Mouse (Mus musculus) MEL (cell line): Measurements from ENCODE around the gene Lsamp.

Experiments
- CTCF ChIP-seq, 3 experiments: IDR thresholded peaks in 2 of 3; conservative IDR thresholded peaks in 1 of 3; 2 replicates each; pipeline ENCODE4 v1.5.1; 2011 to 2012; ENCODE audit warnings: low read length in 3 of 3, low read depth in 2 of 3, mild to moderate bottlenecking in 2 of 3, improper control_type of control experiment in 1 of 3, inconsistent platforms in 1 of 3, mixed read lengths in 1 of 3, moderate library complexity in 1 of 3; ENCODE audit not compliant: control insufficient read depth in 1 of 3, insufficient read depth in 1 of 3, poor library complexity in 1 of 3, severe bottlenecking in 1 of 3
- E2F4 ChIP-seq: IDR thresholded peaks from 2 replicates; pipeline ENCODE4 v1.6.1; 2011; ENCODE audit warnings: low read depth, low read length, improper control_type of control experiment, borderline replicate concordance
- EP300 ChIP-seq, 2 experiments: IDR thresholded peaks; 2 replicates each; pipeline ENCODE4 v1.6.1; 2011; ENCODE audit warnings: improper control_type of control experiment in 2 of 2, low read length in 2 of 2, low read depth in 1 of 2, mild to moderate bottlenecking in 1 of 2
- GATA1 ChIP-seq: IDR thresholded peaks from 2 replicates; pipeline ENCODE4 v1.6.1; 2011; ENCODE audit warnings: low read depth, low read length, improper control_type of control experiment
- HCFC1 ChIP-seq: IDR thresholded peaks from 2 replicates; pipeline ENCODE4 v1.6.1; 2012; ENCODE audit warnings: low read depth, mild to moderate bottlenecking, inconsistent platforms, low read length, improper control_type of control experiment, moderate library complexity
- KAT2A ChIP-seq: conservative IDR thresholded peaks from 2 replicates; pipeline ENCODE4 v1.6.1; 2012; ENCODE audit warnings: low read depth, low read length, improper control_type of control experiment, inconsistent platforms
- MAX ChIP-seq: IDR thresholded peaks from 2 replicates; pipeline ENCODE4 v1.6.1; 2011; ENCODE audit warnings: low read length, improper control_type of control experiment
- MAZ ChIP-seq: IDR thresholded peaks from 2 replicates; pipeline ENCODE4 v1.6.1; 2012; ENCODE audit warnings: low read depth, mild to moderate bottlenecking, inconsistent platforms, low read length, improper control_type of control experiment
- MEF2A ChIP-seq: IDR thresholded peaks from 2 replicates; pipeline ENCODE4 v1.6.1; 2014; ENCODE audit warnings: low read depth, mild to moderate bottlenecking, inconsistent platforms, low read length, improper control_type of control experiment; ENCODE audit not compliant: poor library complexity, insufficient replicate concordance, severe bottlenecking; ENCODE audit errors: extremely low read depth
- NRF1 ChIP-seq: IDR thresholded peaks from 2 replicates; pipeline ENCODE4 v1.6.1; 2014; ENCODE audit warnings: low read depth, mild to moderate bottlenecking, inconsistent platforms, low read length, improper control_type of control experiment, moderate library complexity; ENCODE audit not compliant: poor library complexity, insufficient read depth, severe bottlenecking
- POLR2A ChIP-seq, 2 experiments: IDR thresholded peaks; 2 replicates each; pipeline ENCODE4 v1.6.1; 2011 to 2012; ENCODE audit warnings: low read length in 2 of 2, mild to moderate bottlenecking in 2 of 2, control low read depth in 1 of 2, improper control_type of control experiment in 1 of 2, low read depth in 1 of 2, moderate library complexity in 1 of 2; ENCODE audit not compliant: control insufficient read depth in 1 of 2, insufficient read depth in 1 of 2, poor library complexity in 1 of 2
- TAL1 ChIP-seq: IDR thresholded peaks from 2 replicates; pipeline ENCODE4 v1.6.1; 2012; ENCODE audit warnings: mild to moderate bottlenecking, inconsistent platforms, low read length, moderate library complexity, mixed read lengths
- ZKSCAN1 ChIP-seq: IDR thresholded peaks from 2 replicates; pipeline ENCODE4 v1.6.1; 2012; ENCODE audit warnings: low read depth, mild to moderate bottlenecking, inconsistent platforms, low read length, improper control_type of control experiment, moderate library complexity

DNA sequence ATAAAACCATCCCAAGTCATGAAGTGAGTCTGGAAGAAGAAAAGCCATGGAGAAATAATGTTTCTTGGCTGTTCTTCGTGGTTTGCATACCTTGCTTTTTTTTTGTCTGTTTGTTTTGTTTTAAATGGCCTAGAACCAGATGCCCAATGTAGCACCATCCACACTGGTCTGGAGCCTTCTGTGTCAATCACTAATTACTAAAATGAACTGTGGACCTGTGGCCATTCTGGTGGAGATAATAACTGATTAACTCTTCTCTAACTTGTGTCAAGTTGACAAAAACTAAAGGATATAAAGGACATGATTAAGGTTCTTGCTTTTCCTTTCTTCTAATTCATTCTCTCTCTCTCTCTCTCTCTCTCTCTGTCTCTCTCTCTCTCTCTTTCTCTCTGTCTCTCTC, 1359.3 kb downstream of the Lsamp start:
- TF ChIP-seq TAL1: no peak
- TF ChIP-seq KAT2A: no peak
- no peak for TF ChIP-seq ZKSCAN1
- no peak for TF ChIP-seq MEF2A
- TF ChIP-seq GATA1: no peak
- TF ChIP-seq CTCF (IDR thresholded peaks at IDR 0.05 in 2 of 3, conservative IDR thresholded peaks at IDR 0.05 in 1 of 3; ENCODE audit: control insufficient read depth in 1 of 3, insufficient read depth in 1 of 3, low read depth in 2 of 3, low read length in 3 of 3, poor library complexity in 1 of 3, severe bottlenecking in 1 of 3): no peak
- TF ChIP-seq MAX: no peak
- TF ChIP-seq EP300 (IDR thresholded peaks at IDR 0.05; ENCODE audit: low read depth in 1 of 2, low read length in 2 of 2): no peak
- no peak for TF ChIP-seq MAZ
- TF ChIP-seq NRF1: no peak
- no peak for TF ChIP-seq HCFC1
- no peak for TF ChIP-seq E2F4
- no peak for TF ChIP-seq POLR2A (IDR thresholded peaks at IDR 0.05; ENCODE audit: control insufficient read depth in 1 of 2, insufficient read depth in 1 of 2, low read depth in 1 of 2, low read length in 2 of 2, poor library complexity in 1 of 2)
